Mouse (Mus musculus): Measurements from ENCODE around the gene Ttyh2.

Gene Ttyh2

DNA sequence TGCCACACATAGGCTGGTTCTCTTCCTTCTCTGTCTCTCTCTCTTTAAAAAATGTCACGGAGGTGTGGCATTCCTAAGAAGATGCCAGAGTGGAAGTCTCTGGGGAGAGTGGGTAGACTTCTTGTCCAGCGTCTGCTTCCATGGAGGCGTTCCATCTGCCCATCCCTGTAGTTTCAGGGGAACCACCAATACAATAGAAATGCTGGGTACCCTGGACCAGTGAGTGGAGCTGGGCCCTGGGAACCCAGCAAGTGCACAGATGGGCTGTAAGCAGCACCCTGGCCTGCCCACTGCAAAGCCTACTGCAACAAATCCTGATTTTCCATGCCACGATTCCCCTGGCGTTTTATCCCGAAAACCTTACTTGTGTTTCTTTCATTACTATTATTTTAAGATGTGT lies 39.3 kb downstream of the Ttyh2 start:
- no peak for DNase-seq

DNA sequence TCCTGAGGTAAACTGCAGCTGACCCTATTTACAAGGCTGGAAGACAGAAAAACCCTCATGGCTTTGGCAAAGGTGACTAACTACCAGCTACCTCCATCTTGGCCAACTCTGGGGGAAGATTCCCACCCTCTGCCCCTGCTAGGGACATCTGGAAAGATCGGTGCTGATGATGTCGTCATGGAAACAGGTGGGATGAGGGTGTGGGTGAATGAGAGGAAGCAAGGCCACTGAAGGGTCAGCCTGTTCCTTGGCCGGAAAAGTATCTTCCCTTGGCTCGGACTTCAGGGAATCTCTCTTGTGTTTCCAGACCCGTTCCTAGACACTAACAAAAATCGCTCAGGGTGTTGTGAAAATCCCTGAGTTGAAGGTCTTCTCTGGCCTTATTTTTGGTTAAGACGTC lies 40.3 kb downstream of the Ttyh2 start:
- no peak for DNase-seq

DNA sequence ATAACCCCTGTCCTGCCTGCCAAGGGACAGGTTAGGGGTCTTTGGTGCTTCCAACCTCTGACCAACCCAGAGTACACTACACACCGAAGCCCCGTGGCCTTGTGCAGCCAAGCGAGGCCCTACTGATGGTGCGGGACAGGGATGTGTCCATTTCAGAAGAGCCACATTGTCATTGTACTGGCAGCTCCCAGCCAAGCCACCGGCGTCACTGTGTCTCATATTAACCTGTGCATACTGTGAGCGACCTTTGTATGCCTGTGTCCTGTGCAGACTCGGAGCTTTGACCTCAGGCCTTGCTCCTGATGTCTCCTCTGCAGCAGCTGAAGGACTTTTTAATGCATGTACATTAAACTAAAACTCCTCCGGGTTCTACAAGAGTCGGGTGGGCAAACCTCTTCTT lies 45.3 kb downstream of the Ttyh2 start:
- DNase-seq: no peak

DNA sequence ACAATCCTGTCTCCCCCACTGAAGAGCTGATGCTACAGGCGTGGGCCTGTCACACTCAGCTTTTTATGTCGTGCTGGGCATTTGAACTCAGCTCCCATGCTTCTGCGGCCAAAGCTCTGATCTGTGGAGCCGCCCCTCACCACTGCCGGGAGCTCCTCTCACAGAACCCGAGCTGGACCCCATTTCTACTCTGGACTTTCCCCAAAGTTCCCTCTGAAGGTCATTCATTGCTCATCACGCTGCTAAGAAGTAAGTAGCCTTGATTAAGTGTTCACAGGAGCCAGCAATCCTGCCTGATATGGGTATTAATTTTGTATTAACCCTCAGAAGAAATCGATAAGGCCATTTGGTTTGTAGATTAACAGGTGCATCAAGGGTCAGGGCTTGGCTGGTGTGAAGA lies 47.2 kb downstream of the Ttyh2 start:
- no peak for DNase-seq

DNA sequence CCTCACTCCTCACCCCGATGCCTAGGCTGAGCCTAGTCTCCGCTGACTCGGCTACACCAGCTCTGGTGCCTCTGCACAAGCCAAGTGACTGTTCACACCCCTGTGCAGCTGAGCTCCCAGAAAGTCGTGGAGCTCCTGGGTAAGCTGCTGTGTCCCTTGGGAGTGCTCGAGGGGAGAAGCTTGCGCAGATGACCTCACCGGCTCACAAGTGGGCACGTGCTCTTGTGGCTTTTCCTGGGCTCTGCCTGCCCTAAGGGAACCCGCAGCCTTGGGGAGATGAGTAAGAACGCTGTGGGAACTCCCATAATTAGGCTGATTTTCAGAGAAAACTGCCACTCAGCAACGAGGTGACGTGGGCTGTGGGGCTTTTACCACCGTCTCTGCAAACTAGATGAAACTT lies 47.8 kb downstream of the Ttyh2 start:
- no peak for DNase-seq

DNA sequence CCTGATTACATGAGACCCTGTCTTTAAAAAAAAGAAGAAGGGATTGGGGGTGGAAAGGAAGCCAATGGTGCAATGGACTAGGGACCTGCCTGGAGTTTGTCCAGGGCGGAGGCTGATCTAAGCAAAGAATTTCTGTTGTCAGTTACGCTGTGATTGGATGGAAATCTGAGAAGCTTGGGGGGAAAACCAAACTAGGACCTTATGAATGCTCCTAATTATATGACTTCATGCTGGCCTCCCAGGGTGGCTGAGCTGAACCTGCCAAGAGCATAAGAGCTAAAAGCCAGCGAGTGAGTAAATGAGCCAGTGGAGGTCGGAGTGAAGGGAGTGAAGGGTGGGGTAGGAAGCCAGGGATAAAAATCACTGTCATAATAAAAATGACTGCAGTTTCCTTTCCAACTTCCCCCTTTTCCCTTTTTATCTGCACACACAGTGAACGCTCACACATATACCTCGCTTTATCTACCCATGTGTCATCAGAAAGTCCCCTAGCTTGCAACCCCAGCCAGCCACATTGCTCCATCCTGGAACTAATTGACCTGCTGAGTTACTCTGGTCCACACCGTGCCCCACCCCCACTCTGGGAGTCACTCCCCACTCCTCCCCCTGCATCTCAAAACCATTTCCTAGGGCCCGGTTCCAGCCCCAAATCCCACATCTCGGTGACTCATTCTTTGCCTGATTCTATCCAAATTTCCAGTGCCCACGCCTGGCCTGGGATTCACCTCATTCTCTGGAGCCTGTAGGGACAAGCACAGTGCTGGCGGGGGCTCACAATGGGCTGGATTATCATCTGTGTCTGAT lies 49.8 kb downstream of the Ttyh2 start:
- DNase-seq: no peak

DNA sequence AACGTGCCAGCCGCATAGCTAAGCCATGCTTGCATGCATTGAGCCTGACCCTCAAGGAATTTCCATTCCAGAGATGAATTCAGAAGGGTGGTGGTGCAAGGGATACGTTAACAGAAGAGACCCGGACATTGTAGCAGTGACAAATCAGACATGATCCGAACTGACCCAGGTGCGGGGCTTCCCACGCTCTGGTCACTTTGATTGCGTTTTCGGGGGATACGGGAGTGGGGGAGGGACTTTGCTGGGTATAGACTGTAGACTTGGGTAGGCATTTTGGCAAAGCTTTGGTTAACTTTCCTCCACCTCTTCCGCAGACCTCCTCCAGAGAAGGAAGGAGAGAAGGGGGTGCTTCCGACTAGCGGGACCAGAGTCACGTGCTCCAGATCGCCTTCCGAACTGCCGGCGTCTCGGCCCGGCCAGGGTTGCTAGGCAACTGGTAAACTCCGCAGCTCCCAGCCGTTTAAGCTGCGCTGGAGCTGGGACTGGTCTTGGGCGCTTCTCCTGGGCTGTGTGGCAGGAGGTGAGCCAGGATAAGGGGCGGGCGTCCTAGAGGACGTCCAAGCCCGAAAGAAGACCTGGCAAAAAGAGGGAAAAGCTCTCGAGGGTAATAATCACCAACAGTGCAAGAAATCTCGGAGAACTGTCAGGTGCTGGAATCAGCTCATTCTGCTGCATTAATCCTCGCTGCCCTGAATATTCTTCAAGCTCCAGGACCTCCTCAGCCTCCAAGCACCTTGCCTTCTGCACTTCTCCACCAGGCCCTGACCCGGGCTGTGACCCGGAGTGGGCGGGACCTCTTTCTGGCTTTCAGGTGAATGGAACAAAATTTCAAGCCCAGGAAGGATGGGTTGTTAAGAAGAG lies 52.0 kb downstream of the Ttyh2 start, which contains the start of gene Dnaic2:
Gene Dnaic2, plus strand, starts transcription at position 444 of the 861 bp plus-strand sequence.
- DNase-seq: no peak

DNA sequence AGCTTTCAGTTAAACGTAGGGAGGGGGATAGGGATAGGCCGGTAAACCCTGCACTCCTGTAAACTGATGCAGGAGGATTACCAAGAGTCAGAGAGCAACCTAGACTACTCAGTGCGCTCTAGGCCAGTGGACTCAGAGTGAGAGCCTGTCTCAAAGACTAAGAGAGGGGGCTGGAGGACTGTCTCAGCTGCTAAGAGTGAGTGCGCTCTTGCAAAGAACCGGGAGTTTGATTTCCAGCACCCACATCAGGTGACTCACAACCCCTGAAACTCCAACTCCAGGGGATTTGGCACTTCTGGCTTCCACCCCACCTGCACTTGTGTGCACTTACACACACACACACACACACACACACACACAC lies 52.6 kb downstream of the Ttyh2 start:
- DNase-seq: no peak

DNA sequence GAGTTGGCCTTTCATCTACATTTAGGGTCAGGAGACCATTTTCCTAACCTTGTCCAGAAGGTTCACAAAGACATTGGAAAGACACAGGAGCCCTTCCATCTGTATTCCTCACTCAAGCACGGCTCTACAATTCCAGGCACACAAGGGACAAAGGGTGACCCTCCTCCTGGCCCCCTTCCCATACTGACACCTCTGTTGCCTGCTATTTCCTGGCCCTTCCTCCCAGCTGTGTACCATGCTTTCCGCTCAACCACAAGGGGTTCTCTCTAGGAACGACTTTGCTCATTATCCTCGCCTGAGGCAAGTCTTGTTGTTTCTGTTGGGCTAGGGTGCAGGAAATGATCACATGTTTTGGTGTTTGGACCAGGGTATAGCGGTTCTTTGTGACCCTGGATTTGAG lies 53.1 kb downstream of the Ttyh2 start:
- DNase-seq: no peak

DNA sequence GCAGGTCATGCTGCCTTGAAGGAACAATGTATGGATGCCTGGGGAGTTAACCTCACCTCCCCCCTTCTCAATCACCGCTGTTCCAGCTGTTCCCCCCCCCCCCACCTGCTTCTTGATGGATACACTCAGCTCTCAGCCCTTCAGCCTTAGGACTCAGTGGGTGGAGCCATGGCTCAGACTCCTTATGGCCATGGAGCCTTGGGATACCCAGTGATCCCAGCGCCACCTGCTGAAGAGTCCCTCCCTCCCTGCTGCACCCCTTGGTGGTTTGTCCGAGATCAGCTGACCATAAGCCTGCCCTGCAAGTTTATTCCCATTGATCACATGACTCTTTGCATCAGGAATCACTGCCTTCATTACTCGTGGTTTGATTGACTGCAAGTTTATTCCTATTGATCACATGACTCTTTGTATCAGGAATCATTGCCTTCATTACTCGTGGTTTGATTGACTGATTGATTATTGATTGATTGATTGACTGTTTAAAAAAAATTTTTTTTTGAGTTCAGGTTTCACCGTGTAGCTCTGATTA lies 54.7 kb downstream of the Ttyh2 start:
- DNase-seq: no peak

DNA sequence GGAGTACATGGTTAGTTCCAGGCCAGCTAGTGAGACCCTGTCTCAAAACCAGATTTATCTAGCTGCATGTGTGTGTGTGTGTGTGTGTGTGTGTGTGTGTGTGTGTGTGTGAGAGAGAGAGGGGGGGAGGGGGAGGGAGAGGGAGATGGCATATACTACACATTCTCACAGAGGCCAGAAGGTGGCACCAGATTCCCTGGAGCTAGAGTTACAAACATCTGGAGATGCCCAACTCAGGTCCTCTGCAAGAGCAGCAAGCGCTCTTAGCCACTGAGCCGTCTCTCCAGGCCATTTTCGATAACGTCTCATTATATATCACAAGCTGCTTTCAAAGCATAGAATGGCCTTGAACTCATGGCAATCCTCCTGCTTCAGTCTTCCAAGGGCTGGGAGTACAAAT lies 56.5 kb downstream of the Ttyh2 start:
- no peak for DNase-seq

DNA sequence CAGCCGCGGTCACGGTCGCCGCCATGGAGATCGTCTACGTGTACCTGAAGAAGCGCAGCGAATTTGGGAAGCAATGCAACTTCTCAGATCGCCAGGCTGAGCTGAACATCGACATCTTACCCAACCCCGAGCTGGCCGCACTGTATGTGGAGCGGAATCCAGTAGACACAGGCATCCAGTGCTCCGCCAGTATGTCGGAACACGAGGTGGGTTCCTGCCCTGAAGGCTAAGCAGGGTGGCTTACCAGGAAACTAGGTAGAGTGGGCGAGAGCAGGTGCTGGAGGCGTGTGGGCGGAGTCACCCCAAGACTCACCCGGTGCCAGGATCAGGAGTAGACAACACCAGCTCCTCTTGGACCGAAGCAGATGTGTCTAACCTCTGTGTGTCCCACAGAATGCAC lies 57.7 kb downstream of the Ttyh2 start:
- no peak for DNase-seq

DNA sequence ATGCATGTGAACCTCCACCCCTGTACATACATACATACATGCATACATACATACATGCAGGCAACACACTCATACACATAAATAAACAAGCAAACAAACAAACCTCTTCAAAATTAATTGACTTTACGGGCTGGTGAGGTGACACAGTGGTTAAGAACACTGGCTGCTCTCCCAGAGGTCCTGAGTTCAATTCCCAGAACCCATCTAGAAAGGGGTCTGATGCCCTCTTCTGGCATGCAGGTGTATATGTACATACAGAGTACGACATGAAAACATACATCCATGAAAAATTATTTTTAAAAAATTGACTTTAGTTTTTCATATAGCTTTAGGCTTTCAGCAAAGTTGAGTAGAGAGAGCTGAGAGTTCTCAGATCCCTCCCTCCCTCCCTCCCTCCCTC lies 60.9 kb downstream of the Ttyh2 start:
- DNase-seq: no peak

DNA sequence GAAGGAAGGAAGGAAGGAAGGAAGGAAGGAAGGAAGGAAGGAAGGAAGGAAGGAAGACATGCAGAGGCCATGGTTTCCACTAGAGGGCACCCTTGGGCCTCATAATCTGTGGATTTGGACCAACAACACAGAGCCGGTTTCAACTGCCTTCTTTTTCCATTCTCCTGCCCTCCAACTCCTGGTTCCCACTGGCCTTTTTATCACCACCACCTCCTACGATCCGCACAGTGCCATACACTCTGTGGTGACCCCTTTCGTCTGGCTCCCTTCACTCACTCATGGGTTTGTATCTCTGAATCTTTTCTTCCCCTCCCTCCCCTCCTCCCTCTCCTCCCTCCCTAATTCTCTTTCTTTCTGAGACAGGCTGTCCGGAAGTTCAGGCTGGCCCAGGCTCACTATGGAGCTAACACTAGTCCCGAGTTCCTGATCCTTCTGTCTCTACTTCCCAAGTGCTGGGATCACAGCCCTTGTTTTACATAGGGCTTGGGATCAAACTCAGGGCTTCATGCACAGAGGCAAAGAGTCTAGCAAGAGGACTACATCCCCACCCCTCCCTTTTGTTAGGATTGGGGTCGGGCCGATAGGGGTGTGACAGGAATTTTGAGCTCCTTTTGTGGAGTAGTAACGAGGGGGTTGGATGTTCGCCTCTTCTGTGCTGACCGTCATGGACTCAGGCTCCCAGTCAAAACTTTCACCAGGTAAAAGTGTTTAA lies 61.8 kb downstream of the Ttyh2 start:
- peak; percentile 52 for DNase-seq

DNA sequence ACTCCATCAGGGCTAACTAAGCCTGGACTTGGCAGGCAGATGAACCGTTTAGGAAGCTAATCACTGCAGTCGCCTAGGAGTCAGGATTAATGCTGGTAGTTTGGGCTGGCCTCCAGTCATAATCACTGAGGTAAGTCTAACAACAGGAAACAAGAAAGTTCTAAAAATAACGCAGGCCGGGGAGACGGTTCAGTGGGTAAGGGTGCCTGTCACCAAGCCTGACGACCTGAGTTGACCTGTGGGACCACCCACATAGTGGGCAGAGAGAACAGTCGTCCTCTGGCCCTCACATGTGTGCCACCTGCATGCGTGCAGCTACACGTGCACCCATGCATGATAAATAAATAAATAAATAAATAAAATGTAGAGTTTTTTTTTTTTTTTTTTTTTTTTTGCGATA lies 65.4 kb downstream of the Ttyh2 start:
- DNase-seq: no peak

DNA sequence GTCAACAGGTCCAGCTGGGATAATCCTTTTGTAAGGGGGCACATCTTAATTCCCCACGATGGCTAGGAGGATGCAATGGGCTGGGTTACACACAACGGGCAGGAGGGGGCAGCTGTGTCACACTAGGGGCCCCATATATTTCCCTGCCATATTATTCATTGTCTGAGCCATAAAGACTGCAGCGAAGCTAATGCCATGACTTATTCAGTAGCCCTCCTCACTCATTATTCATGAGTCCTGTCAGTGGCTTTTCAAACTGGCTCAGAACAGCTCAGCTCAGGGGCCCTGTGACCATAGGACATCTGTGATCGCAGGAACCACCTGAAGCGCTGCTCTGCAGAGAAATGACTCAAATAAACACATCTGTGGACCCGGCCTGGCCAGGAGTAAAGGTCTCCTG lies 66.2 kb downstream of the Ttyh2 start:
- no peak for DNase-seq

DNA sequence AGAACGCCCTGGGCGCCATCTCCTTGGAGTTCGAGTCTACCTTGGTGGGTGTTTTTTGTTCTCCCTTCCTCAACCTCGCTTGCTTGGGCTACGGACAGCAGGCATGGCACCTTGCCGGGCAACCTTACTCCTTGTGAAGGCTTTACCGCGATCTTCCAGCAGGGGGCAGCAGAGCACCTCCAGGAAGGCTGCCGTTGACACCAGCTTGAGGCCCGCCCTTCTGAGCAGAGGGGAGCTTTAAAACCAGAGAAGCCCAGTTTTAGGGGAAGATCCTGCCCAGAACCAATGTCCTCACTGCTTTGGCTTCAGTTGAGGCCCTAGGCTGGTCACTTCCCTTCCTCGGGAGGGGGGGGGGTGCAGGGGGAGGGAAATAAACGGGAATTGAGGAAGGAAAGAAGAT lies 69.9 kb downstream of the Ttyh2 start:
- DNase-seq: peak; percentile 95

DNA sequence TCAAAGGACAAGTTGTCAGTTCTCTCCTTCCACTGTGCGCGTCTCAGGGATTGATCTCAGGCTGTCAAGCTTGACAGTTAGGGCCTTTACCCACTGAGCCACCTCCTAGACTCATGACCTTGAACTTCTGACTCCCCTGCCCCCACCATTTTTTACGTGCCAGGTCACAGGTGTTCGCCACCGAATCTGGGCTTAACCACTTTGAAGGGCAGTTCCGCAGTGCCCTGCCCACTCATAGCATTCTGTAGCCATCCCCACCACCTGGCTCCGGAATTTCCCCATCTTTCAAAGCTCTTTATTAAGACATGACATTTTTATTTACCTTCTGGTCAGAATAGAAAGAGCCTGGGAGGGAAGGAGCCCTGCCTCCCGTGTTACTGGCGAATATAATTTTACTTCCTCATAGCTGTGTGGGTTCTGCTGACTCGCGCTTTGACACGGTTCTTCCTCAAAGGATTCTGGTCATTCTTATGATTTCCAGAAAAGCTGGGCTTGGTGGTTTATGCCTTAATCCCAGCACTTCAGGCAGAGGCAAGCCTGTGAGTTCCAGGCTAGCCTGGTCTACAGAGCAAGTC lies 72.4 kb downstream of the Ttyh2 start:
- no peak for DNase-seq

DNA sequence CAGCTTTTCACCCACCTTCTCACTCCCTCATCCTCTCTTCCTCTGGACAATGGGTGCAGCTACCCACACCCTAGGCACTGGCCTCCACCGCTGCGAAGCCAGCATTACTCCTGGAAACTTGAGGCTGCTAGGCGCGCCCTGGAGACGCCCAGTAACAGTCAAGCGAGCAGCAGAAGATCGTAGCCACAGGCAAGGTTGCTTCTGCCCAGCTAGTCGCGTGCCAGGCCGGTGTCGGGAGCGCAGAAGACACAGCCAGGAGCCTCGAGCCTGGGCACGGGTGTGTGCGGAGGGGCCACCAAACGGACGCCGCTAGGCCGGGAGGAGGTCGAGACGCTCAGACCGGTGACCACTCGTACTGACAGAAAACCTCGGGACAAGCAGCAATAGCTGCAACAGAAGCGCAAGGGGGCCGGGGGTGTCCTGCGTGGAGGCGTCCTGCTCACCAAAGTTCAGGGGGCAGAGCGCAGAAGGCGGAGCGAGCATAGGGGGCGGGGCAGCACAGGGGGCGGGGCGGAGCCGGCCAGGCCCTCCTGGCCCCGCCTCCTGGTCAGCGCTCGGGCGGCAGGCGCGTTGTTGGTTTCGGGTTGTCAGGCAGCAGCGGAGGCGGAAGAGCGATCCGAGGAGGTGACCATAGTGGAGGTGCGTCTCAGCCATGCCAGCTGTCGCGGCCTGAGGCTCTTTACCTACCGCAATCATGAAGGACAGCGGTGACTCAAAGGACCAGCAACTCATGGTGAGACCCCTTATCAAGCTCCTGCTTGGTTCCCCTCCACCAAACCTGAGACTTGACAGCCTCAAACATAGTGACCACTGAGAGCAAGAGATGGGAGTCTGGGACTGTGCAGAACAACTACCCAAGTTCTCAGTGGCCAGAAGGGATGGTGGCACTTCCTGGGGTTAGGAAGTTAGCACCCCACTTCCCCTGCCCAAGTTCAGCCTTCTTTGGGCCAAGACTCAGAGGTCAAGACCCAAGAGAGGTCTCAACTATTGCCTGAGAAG lies 89.9 kb downstream of the Ttyh2 start, which contains the start of gene Kif19a:
Gene Kif19a, plus strand, starts transcription at position 569 of the 999 bp plus-strand sequence.
- peak; percentile 35 for DNase-seq

DNA sequence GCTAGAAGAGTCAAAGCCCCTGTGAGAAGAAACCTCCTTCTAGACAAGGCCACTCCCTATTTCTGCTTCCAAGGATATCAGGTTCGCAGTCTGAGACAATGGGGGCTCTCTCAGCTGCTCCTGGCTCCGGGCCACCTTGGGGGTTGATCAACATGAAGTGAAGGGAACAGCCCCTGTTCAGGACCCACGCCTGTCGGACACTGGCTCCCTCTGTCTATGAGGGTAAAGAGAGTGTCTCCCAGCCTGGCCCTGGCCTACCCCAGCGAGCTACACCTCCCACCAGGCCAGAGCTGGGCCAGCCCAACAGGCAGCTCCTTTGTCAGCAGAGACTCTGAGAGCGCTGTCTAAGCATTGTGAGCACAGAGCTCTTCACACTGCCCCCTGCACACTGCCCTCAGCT lies 94.7 kb downstream of the Ttyh2 start:
- DNase-seq: no peak
